Mouse (Mus musculus): ENCODE results near the gene Pdk3. TPM values are rescaled to one million over a fixed set of nuclear protein-coding genes. Genes with fewer than 3 reads are reported as not detected.

Gene Pdk3
- total and polyA plus RNA-seq, 3 experiments: 25.5 to 84.4 (median 47.7) TPM

DNA sequence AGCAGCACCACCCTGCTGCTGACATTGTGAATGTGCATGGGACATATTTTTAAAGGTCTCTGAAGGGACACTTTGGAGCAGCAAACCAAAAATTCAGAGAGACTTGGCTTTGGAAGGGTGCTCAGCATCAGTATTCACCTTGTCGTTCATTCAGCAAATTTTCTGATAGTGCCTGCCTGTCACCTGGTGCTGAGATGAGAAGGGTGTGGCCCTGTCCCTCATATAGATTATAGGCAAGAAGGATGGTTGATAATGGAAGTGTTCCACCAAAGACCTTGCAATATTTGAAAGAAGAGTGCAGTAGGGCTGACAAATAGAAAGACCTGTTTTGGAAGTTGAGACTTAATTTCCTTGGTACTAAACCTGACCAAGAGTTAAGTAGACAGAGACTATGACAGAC is 102.5 kb downstream of the Pdk3 start:
- Histone ChIP-seq H3K36me3 (replicated peaks in 1 of 2; ENCODE audit: control insufficient read depth in 1 of 2, insufficient read depth in 1 of 2, low read length in 1 of 2) (no peaks in the 10 kb centered on the region), H3K27me3 (replicated peaks) (no peaks in the 10 kb centered on the region)
- dilution Hi-C loops (cut with MboI; ENCODE audit: extremely low pct_ligation_motif_present, extremely low pct_unique_long_range_greater_than_20kb, low sequenced_read_pairs): no loop called here

More for the DNA sequence above, 102.5 kb downstream of the Pdk3 start:
- no peaks in the 10 kb centered on the region for H3K79me2 ChIP-seq (replicated peaks; ENCODE audit: control insufficient read depth, extremely low read depth, insufficient read depth, poor library complexity, severe bottlenecking)
- no peak for DNase-seq (ENCODE audit: extremely low read depth)
- no peak overlapping the region for H3K4me2 ChIP-seq (ENCODE audit: insufficient read depth, low read depth, poor library complexity, severe bottlenecking)
- no peaks in the 10 kb centered on the region for H3K4me1 ChIP-seq (ENCODE audit: control insufficient read depth in 1 of 2, insufficient read depth in 2 of 2)
- H3K4me3 ChIP-seq (replicated peaks in 1 of 3; ENCODE audit: low read depth in 2 of 3, low read length in 2 of 3, poor library complexity in 1 of 3): no peak overlapping the region
- TF ChIP-seq CTCF (conservative IDR thresholded peaks at IDR 0.05 in 1 of 2, IDR thresholded peaks at IDR 0.05 in 1 of 2; ENCODE audit: low read depth in 2 of 2, low read length in 2 of 2) (no peak), NELFE (IDR thresholded peaks at IDR 0.05; ENCODE audit: low read depth, low read length) (no peak), ZC3H11A (IDR thresholded peaks at IDR 0.05; ENCODE audit: low read depth, low read length) (no peak), NRF1 (IDR thresholded peaks at IDR 0.05; ENCODE audit: low read depth, low read length) (no peak), CHD2 (IDR thresholded peaks at IDR 0.05; ENCODE audit: low read length) (no peak), GABPA (IDR thresholded peaks at IDR 0.05; ENCODE audit: insufficient replicate concordance, low read depth, low read length) (no peak), SMC3 (IDR thresholded peaks at IDR 0.05; ENCODE audit: low read depth, low read length) (no peak), ZMIZ1 (IDR thresholded peaks at IDR 0.05; ENCODE audit: low read depth, low read length) (no peak), CHD1 (IDR thresholded peaks at IDR 0.05; ENCODE audit: low read depth, low read length) (no peak), UBTF (IDR thresholded peaks at IDR 0.05; ENCODE audit: low read depth, low read length) (no peak), IRF4 (IDR thresholded peaks at IDR 0.05; ENCODE audit: low read depth, low read length) (no peak), POLR2A (IDR thresholded peaks at IDR 0.05; ENCODE audit: low read depth, low read length) (no peak), MXI1 (IDR thresholded peaks at IDR 0.05; ENCODE audit: low read depth, low read length) (no peak), BHLHE40 (IDR thresholded peaks at IDR 0.05; ENCODE audit: low read depth, low read length) (no peak)
- H3K9ac ChIP-seq (ENCODE audit: insufficient read depth, low read depth): no peak overlapping the region
- in situ Hi-C loops (cut with MboI; ENCODE audit: low pct_ligation_motif_present, low pct_unique_long_range_greater_than_20kb, low sequenced_read_pairs): no loop called here
- no peak overlapping the region for H3K27ac ChIP-seq (ENCODE audit: insufficient read depth, low read depth)
- H3K9me3 ChIP-seq (replicated peaks; ENCODE audit: low read length): no peaks in the 10 kb centered on the region

Other genes starting within 250 kb of the Pdk3 start
- gene Pola1, start 200.0 kb downstream of the Pdk3 start, total RNA-seq (2012; rRNA removed): 29.6 and 33.9 TPM in 2 replicates
- gene Pola1, start 200.0 kb downstream of the Pdk3 start, total RNA-seq (2014; rRNA removed): 38.0 and 47.0 TPM in 2 replicates
- 29.3 and 33.5 TPM in 2 replicates for gene Pola1, start 200.0 kb downstream of the Pdk3 start, polyA plus RNA-seq (2012; ENCODE audit: insufficient read length, low read depth)
- gene Pcyt1b, start 177.3 kb downstream of the Pdk3 start, total RNA-seq (2012; rRNA removed): 0.13 and 0.34 TPM in 2 replicates
- gene Pcyt1b, start 177.3 kb downstream of the Pdk3 start, total RNA-seq (2014; rRNA removed): 0.28 and 0.35 TPM in 2 replicates
- 1.7 and 1.9 TPM in 2 replicates for gene Pcyt1b, start 177.3 kb downstream of the Pdk3 start, polyA plus RNA-seq (2012; ENCODE audit: insufficient read length, low read depth)
- gene AU015836, start 136.5 kb upstream of the Pdk3 start, total RNA-seq (2012; rRNA removed): not detected in 2 replicates
- not detected in 2 replicates for gene AU015836, start 136.5 kb upstream of the Pdk3 start, total RNA-seq (2014; rRNA removed)
- not detected in 2 replicates for gene AU015836, start 136.5 kb upstream of the Pdk3 start, polyA plus RNA-seq (2012; ENCODE audit: insufficient read length, low read depth)